Mouse (Mus musculus): ENCODE data around the gene Shisa6. TPM values are rescaled to one million over a fixed set of nuclear protein-coding genes. Genes with fewer than 3 reads are reported as not detected.

Shisa6 gene
- total and polyA plus RNA-seq, 3 experiments = 0.27 to 0.66 (median 0.31) TPM

- Histone ChIP-seq H3K79me2 (replicated peaks; ENCODE audit: control insufficient read depth, insufficient read depth, low read length) (no peaks in the 10 kb centered on the region), H3K27me3 (ENCODE audit: control insufficient read depth, insufficient read depth, low read length) (no peaks in the 10 kb centered on the region; the same call in 1 of the 2 replicates), H3K36me3 (ENCODE audit: control insufficient read depth, insufficient read depth, low read length) (no peaks in the 10 kb centered on the region), H3K27ac (no peak overlapping the region), H3K4me3 (no peak overlapping the region), H3K4me1 (ENCODE audit: control insufficient read depth, insufficient read depth, low read length) (no peaks in the 10 kb centered on the region), H3K9ac (ENCODE audit: low read depth, low read length) (no peak overlapping the region)
- 66% methylated on average over 7 of the region's 7 CpGs for WGBS
- no peak for TF ChIP-seq POLR2A (IDR thresholded peaks at IDR 0.05; ENCODE audit: insufficient read depth, low read depth, low read length)
- TF ChIP-seq EP300 (IDR thresholded peaks at IDR 0.05; ENCODE audit: insufficient read depth, low read depth, low read length) = no peak
- TF ChIP-seq CTCF (IDR thresholded peaks at IDR 0.05) = no peak
- intact Hi-C loops (cut with DNase I) = no loop called here
- no peak for DNase-seq
Observed at GRCm38 (mm10) chr11:66312764-66313163, 213.0 kb downstream of the Shisa6 start.

DNA sequence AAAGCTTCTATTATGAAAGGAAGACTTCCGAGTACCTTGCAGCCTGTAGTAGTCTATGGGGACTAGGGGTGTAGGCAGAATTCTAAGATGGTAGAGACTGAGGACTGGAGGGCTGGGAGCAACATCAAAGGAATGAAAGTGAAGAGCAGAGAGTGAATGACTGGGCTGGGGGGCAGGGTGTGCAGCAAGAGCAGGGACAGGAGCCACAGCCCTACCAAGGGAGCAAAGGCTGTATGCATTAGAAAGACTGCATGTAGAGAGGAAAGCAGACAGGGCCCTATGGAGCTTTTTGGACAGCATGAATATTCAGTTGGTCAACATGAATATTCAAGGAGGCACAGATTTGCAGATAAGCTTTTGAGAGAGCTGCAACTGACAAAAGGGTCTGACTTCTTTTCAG is 221.4 kb downstream of the Shisa6 start:
- intact Hi-C loops (cut with DNase I) = no loop called here
- peaks cover 2% of the 10 kb centered on the region; the same call in 1 of the 2 replicates for H3K27me3 ChIP-seq (ENCODE audit: control insufficient read depth, insufficient read depth, low read length)
- no peak for DNase-seq
- H3K36me3 ChIP-seq (ENCODE audit: control insufficient read depth, insufficient read depth, low read length) = no peaks in the 10 kb centered on the region
- H3K27ac ChIP-seq = no peak overlapping the region
- no peaks in the 10 kb centered on the region for H3K79me2 ChIP-seq (replicated peaks; ENCODE audit: control insufficient read depth, insufficient read depth, low read length)
- TF ChIP-seq POLR2A (IDR thresholded peaks at IDR 0.05; ENCODE audit: insufficient read depth, low read depth, low read length) (no peak), EP300 (IDR thresholded peaks at IDR 0.05; ENCODE audit: insufficient read depth, low read depth, low read length) (no peak), CTCF (IDR thresholded peaks at IDR 0.05) (no peak)
- no peak overlapping the region for H3K4me3 ChIP-seq
- 65% methylated on average over 1 of the region's 1 CpGs for WGBS
- no peaks in the 10 kb centered on the region for H3K4me1 ChIP-seq (ENCODE audit: control insufficient read depth, insufficient read depth, low read length)
- H3K9ac ChIP-seq (ENCODE audit: low read depth, low read length) = no peak overlapping the region

DNA sequence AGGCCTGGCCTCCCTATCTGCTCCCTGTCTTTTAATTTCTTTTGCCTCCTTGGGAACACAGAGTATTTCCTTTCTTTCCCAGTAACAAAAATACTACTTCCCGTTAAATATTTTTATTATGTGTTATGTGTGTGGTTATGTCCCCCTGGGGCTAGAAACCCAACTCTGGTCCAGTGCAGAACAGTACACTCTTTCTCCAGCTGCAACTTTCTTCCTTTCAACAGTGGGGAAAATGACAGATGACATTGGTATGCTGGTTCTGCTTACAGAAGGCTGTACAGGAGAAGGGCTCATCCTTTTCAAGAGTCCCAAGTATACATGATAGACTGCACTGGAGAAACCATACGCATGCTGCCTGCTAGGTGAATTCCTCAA is 251.1 kb downstream of the Shisa6 start:
- DNase-seq = no peak
- Histone ChIP-seq H3K4me1 (ENCODE audit: control insufficient read depth, insufficient read depth, low read length) (no peaks in the 10 kb centered on the region), H3K4me3 (no peak overlapping the region), H3K9ac (ENCODE audit: low read depth, low read length) (no peak overlapping the region), H3K36me3 (ENCODE audit: control insufficient read depth, insufficient read depth, low read length) (no peaks in the 10 kb centered on the region), H3K27ac (no peak overlapping the region), H3K27me3 (ENCODE audit: control insufficient read depth, insufficient read depth, low read length) (no peaks in the 10 kb centered on the region), H3K79me2 (replicated peaks; ENCODE audit: control insufficient read depth, insufficient read depth, low read length) (no peaks in the 10 kb centered on the region)
- intact Hi-C loops (cut with DNase I) = no loop called here
- TF ChIP-seq CTCF (IDR thresholded peaks at IDR 0.05) (no peak), POLR2A (IDR thresholded peaks at IDR 0.05; ENCODE audit: insufficient read depth, low read depth, low read length) (no peak), EP300 (IDR thresholded peaks at IDR 0.05; ENCODE audit: insufficient read depth, low read depth, low read length) (no peak)
- WGBS = 63% methylated on average over 2 of the region's 2 CpGs

DNA sequence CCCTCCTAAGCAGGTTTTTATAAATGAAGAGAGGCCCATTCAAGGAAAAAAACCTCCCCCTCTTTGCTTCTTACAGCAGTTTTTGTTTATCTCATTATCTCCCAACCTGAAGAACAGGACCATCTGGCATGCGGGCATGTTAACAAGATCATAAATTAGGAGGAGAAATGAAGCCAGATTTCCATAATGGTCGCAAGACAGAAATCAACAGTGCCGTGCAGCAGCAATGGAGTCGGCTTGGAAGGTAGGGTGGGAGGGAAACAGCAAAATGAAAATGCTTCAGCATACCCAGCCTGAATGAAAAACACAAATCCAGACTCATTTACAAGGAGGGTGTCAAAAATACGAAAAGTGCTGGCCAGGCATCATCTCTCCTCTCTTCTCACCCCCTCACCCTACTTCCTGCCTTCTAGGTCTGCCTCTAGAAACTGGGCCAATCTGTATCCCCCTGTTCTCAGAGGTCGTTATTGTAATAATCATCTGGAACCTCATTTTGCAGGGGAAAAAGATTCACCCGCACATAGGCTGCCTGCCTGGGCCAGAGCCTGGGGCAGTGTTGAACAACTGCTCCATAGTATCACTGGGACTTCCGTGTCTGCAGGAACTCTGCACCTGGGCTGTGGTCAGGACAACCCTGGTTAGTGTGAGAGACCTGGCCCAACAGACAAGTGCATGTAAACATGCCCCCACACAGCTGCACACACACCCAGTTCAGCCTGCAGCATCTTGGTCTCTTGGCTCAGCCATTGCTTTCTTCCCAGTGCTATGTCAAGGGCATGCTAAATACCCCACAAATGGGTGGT is 251.7 kb downstream of the Shisa6 start:
- TF ChIP-seq EP300 (IDR thresholded peaks at IDR 0.05; ENCODE audit: insufficient read depth, low read depth, low read length) = no peak
- no peak for TF ChIP-seq CTCF (IDR thresholded peaks at IDR 0.05)
- no peak for TF ChIP-seq POLR2A (IDR thresholded peaks at IDR 0.05; ENCODE audit: insufficient read depth, low read depth, low read length)
- Histone ChIP-seq H3K79me2 (replicated peaks; ENCODE audit: control insufficient read depth, insufficient read depth, low read length) (no peaks in the 10 kb centered on the region), H3K36me3 (ENCODE audit: control insufficient read depth, insufficient read depth, low read length) (no peaks in the 10 kb centered on the region), H3K27me3 (ENCODE audit: control insufficient read depth, insufficient read depth, low read length) (no peaks in the 10 kb centered on the region), H3K4me1 (ENCODE audit: control insufficient read depth, insufficient read depth, low read length) (no peaks in the 10 kb centered on the region), H3K4me3 (no peak overlapping the region), H3K27ac (no peak overlapping the region), H3K9ac (ENCODE audit: low read depth, low read length) (no peak overlapping the region)
- intact Hi-C loops (cut with DNase I) = no loop called here
- DNase-seq = no peak
- 68% methylated on average over 8 of the region's 8 CpGs for WGBS

- H3K27ac ChIP-seq = no peak overlapping the region
- no peaks in the 10 kb centered on the region for H3K4me1 ChIP-seq (ENCODE audit: control insufficient read depth, insufficient read depth, low read length)
- intact Hi-C loops (cut with DNase I) = no loop called here
- H3K79me2 ChIP-seq (replicated peaks; ENCODE audit: control insufficient read depth, insufficient read depth, low read length) = no peaks in the 10 kb centered on the region
- H3K4me3 ChIP-seq = no peak overlapping the region
- H3K27me3 ChIP-seq (ENCODE audit: control insufficient read depth, insufficient read depth, low read length) = no peaks in the 10 kb centered on the region
- no peak overlapping the region for H3K9ac ChIP-seq (ENCODE audit: low read depth, low read length)
- no peak for DNase-seq
- TF ChIP-seq CTCF (IDR thresholded peaks at IDR 0.05) (no peak), EP300 (IDR thresholded peaks at IDR 0.05; ENCODE audit: insufficient read depth, low read depth, low read length) (no peak)
- no peaks in the 10 kb centered on the region for H3K36me3 ChIP-seq (ENCODE audit: control insufficient read depth, insufficient read depth, low read length)
- WGBS = 52% methylated on average over 3 of the region's 3 CpGs
Observed at GRCm38 (mm10) chr11:66267029-66267428, 258.7 kb downstream of the Shisa6 start.

GRCm38 (mm10) chr11:66265336-66265990 is 260.3 kb downstream of the Shisa6 start:
- 32% methylated on average over 1 of the region's 1 CpGs for WGBS
- Histone ChIP-seq H3K4me3 (no peak overlapping the region), H3K79me2 (replicated peaks; ENCODE audit: control insufficient read depth, insufficient read depth, low read length) (no peaks in the 10 kb centered on the region), H3K36me3 (ENCODE audit: control insufficient read depth, insufficient read depth, low read length) (no peaks in the 10 kb centered on the region), H3K27me3 (ENCODE audit: control insufficient read depth, insufficient read depth, low read length) (no peaks in the 10 kb centered on the region), H3K9ac (ENCODE audit: low read depth, low read length) (no peak overlapping the region), H3K4me1 (ENCODE audit: control insufficient read depth, insufficient read depth, low read length) (no peaks in the 10 kb centered on the region), H3K27ac (no peak overlapping the region)
- intact Hi-C loops (cut with DNase I) = no loop called here
- no peak for TF ChIP-seq EP300 (IDR thresholded peaks at IDR 0.05; ENCODE audit: insufficient read depth, low read depth, low read length)
- TF ChIP-seq POLR2A (IDR thresholded peaks at IDR 0.05; ENCODE audit: insufficient read depth, low read depth, low read length) = no peak
- no peak for TF ChIP-seq CTCF (IDR thresholded peaks at IDR 0.05)
- DNase-seq = no peak
